Mouse (Mus musculus): ENCODE measurements around the gene Atxn2.

Atxn2 gene

DNA sequence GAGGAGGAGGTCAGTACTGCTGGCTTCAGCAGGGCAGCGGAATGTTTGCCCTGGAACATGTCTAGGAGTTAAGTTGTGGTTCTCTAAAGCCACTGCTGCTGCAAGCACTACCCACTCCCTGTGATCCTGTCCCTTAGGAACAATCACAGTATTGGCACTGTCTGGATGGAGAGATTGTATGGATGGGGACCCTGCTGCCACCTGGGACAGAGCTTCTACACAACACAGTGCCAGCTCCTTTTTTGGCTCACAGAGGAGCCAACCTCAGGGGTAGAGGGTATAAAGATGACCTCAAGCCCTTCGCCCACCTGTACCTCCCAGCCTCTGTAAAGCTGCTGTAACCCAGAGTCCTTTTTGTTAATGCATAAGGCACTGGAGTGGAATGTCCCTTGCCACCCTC is 105.5 kb downstream of the Atxn2 start:
- DNase-seq (ENCODE audit: low read depth, low spot score): no peak

DNA sequence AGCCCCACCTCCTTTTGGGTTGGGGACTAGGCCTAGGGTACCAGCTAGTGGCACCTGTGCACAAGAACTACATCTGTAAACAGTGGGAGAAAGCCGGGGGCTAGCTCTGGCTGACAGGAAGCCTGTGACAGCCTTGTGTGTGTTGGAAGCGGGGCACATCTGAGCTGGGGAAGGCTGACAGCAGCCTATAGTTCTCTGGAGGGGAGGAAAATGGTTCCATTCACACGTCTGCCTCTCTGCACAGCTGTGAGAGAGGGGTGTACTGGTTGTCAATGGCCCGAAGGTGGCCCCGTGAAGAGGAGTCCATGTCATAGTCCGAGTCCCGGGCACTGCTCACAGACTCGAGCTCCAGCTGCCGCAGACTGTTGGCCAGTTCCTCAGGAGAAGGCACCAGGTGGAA is 106.4 kb downstream of the Atxn2 start:
- no peak for DNase-seq (ENCODE audit: low read depth, low spot score)

DNA sequence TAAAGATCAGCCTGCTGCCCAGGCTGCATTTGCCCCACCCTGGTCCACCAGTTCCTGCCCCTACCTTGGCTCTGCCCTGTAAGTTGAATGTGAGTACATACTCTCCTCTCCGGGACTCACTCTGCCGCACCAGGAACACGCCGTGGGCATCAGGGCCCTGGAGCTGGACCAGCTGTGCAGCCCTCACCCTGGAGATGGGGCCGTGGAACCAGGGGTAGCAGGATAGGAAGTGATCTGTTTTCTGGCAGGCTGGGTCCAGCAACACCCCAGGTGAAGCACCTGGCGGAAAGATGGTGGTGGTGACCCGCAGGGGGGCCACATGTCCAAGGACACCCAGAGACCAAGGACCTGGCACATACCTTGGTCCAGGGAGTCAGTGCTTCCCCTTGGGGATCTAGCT is 107.3 kb downstream of the Atxn2 start:
- DNase-seq (ENCODE audit: low read depth, low spot score): no peak

DNA sequence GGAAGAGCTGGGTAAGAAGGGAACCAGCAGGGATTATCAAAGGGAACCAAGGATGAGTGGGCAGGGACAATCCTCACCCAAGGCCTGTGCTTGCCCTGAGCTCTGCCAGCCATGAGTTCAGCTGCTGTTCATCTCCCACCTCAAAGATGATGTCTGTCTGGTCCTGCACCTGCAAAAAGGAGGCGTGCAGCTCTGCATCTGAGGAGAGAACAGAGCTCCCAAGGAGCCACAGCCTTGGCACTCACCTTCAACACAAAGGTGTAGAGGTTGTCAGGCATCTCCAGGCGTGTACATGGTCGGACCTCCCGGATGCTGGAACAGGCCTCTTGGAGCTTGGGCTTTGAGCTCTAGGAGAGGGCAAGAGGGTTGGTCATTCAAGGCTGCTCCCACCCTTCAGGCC is 107.7 kb downstream of the Atxn2 start:
- DNase-seq (ENCODE audit: low read depth, low spot score): no peak

DNA sequence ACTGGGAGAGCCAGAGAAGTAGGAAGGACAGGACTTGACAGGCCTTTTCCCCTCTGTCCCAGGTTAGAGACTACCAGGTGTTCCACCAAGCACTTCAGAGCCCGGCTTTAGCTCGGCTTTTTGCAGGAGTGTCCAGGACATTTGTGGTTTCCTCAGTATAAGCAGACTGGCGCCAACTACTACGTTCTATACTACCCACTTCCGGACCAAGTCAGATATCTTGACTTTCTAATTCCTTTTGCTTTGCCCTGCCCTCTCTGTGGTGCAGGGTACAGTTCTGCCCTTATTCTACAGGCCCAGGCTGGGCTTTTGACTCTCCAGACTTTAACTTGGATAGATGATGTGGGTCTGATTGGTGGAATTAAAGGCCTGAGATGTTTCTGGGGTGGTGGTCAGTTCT is 108.4 kb downstream of the Atxn2 start:
- no peak for DNase-seq (ENCODE audit: low read depth, low spot score)

DNA sequence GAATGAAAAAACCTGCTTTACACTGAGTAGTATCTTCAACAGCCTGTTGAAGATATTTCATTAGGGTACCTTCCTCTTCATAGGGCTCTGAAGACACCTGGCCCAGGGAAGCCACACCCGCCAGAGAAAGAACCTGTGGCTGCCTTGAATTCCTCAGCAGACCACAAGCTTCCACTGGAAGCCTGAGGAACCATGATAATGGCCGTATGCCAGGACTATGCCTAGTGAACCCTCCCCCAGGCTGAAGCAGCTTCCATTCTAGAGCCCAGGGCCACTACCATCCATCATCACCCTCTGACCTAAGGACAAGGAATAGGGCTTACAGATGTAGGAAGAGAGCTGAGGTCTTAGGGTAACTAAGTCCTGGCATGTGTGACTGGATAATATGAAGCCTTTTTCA is 109.0 kb downstream of the Atxn2 start:
- DNase-seq (ENCODE audit: low read depth, low spot score): peak; percentile 81

DNA sequence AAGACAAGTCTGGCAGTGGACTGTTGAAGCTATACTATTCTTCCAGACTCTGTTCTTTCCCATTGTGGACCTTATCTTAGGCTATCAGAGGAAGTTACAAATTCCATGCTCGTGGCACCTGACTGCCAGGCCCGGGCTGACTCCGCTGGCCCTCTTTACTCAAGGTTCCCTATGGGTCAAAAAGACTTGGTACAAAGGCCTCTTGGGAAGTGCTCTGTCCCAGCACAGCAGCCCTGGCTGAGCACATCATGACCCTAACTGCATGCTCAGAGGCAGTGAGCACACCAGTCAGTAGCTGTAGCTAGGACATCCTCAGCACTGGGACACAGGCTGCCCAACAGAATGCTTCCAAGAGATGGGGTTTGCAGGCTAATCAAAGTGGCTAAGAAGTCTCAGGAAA is 109.5 kb downstream of the Atxn2 start:
- no peak for DNase-seq (ENCODE audit: low read depth, low spot score)

DNA sequence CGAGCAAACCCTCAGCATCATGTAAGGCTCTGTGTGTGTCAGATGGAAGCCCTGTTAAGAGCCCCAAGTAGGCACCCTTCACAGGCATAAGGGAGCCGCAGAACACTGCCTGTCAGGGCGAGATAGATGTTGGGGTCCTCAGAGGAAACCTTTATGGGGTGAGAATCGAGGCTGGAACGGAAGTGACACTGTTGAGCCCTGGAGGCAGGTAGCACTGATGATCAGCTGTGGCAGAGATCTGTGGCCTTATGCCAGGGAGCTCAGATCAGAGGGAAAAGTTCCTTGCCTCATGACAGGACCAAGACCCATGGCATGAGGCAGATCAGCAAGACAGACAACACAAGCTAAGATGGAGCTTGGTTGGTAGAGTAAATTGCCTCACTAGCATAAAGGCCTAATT is 110.0 kb downstream of the Atxn2 start:
- DNase-seq (ENCODE audit: low read depth, low spot score): no peak

DNA sequence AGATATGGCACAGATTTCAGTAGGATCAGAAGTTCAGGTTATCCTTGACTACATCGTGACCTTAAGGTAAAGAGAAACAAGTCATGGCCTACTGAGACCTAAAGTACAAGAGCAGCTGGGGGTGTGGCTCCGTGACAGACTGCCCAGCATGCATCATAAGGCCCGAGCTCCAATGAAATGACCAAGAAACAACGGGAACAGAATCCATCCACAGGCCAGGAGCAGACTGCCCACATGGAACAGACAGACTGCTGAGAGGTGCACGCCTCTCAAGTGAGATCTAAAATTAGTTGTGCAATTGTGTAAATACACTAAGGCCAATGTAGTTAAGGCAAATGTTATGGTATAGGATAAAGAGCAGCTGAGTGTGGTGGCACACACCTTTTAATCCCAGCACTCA is 110.4 kb downstream of the Atxn2 start:
- no peak for DNase-seq (ENCODE audit: low read depth, low spot score)

DNA sequence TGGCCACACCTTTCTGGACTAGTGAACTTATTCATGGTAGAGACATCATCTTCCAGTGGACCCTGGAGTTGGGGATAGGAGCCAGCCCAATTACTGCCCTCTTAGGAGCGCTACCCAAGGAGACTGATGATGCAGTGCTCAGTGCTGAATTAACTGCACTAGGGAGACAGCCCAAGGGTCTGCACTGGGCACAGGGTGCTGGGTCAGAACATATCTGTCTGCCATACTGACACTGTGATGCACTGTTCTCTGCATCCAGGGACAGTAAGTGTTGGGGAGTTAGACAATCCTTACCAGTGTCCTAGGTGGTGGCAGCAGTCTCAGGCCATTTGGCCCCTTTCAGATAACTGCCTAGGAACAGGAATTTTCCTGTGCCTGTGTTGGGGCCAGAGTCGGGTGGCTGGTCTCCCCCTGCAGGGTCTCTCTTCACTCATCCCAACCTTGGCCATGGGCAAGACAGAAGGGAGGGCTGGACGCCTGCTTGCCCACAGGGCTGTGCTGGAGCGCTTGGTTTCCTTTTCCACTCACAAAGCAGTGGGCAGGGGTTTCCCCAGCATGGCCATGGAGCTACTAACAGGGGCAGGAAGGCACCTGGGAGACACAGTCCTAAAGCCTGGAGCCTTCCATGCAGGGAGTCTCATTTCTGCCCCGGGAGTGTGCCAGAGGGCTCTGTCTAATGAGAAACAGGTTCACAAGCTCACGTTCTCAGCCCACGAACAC is 111.8 kb downstream of the Atxn2 start:
- no peak for DNase-seq (ENCODE audit: low read depth, low spot score)

DNA sequence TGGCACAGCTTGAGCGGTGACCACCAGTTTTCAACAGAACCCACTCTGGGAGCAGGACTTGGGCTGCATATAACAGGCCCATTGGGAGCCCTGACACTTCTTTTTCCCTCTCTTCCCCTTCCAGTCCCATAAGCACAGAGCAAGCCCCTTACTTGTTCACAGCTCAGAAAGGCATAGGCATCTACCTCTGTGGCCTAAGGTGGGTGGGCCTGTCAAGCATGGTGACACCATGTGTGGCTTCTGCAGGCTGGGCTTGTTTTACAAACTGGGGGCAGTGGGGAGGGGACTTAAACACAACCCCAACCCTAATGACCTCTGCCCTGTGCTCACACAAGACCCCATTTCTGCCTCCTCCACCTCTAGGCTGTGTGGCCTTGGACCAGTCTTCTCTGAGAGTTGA is 112.5 kb downstream of the Atxn2 start:
- DNase-seq (ENCODE audit: low read depth, low spot score): no peak

DNA sequence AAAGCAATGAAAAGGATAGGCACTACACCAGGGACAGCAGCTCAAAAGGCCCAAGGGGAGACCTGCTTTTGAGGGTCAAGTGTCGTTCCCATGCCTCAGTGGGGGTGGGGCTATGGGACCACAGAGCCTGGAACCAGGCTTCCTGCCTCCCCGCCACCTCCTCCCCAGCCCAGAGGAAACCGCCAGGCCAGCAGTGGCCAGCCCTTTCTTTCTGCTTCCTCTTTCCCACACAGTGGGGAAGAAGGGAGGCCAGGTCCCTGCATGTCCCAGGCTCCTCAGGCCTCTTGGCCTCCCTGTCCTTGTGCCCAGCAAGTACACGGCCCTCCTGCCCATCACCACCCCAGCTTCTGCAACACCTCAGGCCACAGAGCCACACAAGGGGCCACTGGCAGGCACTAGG is 113.0 kb downstream of the Atxn2 start:
- DNase-seq (ENCODE audit: low read depth, low spot score): no peak

DNA sequence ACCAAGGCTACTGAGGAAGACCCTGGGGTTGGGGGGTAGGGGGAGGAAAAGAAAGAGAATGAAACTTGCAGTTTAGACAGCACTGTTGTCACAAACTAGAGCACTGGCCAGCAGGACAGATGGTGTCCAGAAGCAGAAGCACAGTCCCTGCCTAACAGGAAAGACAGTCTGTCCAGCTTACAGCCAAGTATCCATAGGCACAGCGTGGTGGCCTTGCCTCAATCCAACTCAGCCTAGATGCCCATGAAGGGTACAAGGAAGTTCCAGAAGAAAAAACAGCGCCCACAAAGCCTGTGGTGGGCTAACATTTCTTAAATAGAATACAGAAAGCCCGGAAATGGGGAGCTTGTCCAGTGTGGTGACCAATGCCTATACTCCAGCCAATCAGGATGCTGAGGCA is 114.5 kb downstream of the Atxn2 start:
- DNase-seq (ENCODE audit: low read depth, low spot score): no peak

DNA sequence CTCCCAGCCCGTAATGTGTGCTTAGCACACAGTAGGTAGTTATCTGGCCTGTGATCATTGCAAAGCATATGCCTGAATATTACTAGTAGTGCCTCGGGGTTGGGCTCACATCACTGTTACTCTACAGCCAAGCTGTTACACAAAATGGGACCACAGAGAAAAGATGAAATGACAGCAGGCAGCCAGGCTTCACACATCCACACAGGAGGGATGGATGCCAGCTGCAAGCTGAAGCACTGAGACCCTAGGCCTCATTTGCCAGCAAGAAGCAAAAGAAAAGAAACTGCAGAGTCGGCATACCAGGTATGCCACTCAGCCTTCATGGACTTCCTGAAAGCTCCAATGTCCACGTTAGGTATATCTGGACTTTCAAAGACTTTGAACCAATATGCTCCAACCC is 116.7 kb downstream of the Atxn2 start:
- DNase-seq (ENCODE audit: low read depth, low spot score): no peak

DNA sequence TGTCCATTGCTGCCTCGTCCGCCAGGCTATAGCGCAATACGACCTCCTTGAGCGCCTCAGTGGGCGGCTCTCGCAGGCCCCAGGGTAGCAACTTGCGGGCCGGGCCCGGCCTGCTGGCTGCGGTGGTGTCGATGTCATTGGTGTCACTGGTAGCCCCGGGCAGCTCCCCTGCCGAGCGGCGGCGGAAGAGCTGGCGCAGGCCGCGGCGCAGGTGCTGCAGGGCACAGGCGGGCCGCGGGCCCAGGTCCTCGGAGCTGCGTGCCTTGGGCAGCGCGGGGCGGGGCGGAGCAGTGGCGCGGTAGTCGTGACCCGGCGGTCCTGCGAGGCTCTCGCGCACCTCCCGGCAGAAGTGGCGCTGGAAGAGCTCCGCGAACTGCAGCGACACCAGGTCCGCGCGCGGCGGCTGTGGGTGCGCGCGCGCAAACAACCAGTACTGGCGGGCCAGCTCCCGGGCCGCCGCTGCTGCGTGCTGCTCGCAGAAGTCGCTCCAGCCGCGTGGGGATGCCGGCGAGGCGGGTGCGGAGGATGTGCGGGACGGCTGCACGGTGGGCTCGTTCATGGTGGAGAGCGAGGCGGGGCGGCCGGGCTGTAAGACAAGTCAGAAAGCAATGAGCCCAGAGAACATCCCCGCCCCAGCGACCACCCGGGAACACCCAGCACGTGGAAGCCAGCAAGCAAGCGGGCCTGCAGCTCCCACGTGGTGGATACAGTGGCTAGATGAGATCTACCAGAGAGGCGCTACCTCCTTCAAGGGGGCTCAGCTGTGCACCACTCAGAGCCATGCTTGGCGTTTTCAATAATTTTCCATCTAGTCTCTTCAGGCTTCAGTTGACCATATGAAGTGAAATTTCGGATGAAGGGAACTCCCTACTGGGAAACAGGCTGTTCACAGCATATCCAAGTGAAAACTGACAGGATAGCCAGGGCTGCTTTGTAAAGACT is 117.6 kb downstream of the Atxn2 start:
- DNase-seq (ENCODE audit: low read depth, low spot score): no peak

DNA sequence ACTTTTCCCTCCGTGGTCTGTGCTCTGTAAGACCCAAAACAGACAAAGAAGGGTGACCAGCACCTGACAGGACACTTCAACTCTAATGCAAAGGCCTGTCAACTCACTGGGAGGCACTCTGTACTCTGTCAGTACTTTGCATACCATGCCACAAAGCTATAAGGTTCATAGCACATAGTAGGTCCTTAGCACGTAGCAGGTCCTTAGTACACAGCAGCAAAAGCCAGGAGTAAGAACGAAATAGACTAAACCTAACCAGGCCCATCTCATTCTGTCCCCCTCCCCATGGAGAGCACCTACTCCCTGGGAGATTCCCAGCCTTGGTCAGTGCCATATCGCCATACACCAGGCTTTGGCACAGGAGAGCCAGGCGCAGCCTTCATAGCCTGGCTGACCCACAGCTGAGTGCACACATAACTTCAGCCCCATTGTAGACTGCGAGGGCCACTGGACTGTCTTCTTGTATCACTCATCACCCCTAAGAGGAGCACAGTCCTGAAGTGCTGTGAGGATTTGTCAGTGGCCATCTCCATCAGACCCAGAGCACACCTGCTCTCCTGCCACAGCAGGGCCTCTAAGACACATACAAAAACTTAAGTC is 120.0 kb downstream of the Atxn2 start:
- DNase-seq (ENCODE audit: low read depth, low spot score): no peak

DNA sequence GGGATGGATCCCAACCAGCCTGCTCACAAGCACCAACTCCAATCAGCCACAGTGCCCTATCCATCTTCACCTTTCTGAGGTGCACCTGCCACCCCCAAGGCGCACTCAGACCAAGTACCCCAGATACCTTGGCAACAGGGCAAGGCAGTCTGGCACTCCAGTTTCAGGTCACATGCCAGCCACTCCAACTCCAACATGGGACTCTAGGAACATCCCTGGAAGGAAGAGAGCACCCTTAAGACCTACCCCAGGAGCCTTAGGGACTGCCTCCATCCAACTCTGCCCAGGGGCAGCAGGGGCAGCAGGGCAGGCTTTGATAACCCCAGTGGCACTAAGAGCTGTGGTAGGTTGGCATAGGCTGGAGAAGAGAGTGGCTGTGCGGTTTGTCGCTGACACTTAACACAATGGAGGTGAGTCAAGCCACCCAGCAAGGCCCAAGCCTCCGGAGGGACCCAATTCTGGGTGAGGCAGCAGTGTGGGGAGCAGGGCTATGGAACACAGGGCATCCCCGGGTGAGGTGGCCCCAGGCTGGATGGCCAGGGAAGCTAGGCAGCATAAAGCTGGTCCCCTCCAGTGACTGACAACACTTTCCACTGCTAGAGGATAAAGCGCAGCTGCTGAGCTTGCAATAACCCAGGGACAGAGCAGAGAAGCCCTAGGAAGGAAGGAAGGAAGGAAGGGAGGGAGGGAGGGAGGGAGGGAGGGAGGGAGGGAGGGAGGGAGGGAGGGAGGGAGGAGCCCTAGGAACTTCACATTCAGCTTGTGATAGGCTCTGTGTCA is 121.4 kb downstream of the Atxn2 start:
- DNase-seq (ENCODE audit: low read depth, low spot score): no peak

DNA sequence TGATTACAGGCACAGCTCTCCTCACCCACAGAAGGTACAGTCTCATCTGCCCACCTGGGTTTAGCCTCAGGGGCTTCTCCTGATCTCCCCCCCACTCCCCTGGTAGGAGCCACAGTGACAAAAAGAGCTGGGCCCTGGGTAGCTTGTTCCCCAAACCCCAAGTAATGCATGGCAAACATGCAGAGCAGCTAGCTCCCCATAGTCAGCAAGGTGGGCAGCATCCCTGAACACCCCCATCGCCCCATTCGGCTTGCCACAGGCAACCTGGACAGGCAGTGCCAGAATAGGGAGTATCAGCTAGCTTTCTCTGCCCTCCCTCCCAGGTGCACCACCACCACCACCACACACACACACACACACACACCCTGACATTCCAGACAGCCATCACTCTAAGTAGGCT is 122.0 kb downstream of the Atxn2 start:
- no peak for DNase-seq (ENCODE audit: low read depth, low spot score)

DNA sequence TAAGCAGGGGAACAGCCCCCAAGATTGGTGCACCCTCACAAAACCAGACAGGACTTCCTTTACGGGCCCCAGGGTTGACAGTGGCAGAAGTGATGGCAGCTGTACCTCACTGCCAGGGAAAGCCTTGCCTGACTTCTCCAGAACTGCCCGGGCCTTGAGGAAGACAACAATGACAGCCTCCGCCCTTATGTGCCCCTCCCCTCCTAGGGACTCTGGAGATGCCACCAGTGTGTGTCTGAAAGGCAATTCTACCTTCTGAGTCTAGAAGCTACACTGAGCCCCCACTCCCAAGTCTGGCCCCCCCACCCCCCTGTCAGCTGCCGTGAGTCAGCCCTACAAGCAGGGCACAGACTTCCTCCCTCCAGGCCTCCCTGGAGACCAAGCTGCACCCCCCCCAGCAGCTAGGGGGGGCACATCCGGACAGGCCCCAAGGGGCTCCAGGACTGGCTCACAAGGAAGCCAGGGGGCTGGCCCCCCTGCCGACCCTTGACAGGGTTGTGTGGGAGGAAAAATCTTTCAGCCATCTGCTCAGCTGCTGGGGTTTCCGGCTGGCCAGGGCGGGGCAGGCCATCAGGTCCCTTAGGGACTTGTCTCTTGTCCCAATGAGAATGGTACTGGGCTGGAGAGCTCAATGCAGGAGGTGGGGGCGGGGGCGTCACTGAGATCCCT is 122.6 kb downstream of the Atxn2 start:
- DNase-seq (ENCODE audit: low read depth, low spot score): peak; percentile 53

DNA sequence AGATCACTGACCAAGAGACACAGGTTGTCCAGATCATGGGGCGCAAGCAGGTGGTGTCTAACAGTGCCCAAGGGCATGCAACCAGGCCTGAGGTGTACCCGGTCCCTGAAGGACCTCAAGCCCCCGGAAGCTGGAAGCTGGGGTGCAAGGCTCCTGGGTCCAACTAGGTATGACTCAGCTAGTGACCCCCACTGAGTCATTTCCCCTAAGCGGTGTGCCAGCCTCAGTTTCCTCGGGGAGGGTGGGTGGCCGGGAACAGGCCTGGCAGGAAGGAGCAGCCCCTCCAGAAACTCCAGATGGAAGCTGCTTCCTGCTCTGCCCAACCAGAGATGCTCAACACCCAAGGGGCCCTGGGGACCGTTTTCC is 123.1 kb downstream of the Atxn2 start:
- no peak for DNase-seq (ENCODE audit: low read depth, low spot score)

DNA sequence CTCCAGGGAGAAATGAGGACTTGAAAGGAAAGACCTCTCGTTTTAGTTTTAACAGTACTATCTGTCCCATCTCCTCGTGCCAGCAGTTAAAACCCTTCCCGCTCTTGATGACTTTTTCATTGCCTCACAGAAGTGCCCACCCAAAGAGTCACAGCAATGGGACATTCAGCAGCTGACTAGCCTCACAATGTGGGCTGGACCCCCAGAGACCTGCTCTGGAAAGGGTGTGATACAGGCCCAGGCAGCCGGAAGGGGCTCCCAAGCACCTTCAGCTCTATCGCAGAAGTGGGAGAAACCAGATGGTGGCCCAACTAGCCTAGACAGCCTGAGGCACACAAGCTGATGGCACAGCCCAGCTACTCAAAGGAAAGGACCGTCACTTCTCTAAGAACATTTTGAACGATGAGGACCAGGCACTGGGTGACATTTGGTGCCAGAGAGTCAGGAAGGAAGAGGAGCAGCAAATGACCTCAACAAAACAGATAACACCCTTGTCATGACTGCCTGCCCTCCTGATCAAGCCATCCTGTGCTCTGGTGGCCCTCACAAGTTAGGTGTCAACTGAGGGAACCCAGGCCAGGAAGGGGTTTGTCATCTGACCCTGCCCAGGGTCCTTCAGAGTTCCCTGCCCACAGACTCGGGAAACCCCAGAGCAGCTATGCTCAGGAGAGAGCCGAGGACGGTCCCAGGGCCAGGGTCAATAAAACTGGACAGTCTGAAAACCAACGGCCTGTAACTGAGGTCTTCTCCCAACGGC is 124.0 kb downstream of the Atxn2 start:
- peak; percentile 35 for DNase-seq (ENCODE audit: low read depth, low spot score)

Data from 3T3-L1 (cell line).